Mouse (Mus musculus) MEL (cell line): Measurements from ENCODE around the gene Gm10644.

ENCODE experiments used
- CTCF ChIP-seq, 3 experiments: IDR thresholded peaks in 2 of 3; conservative IDR thresholded peaks in 1 of 3; 2 replicates each; pipeline ENCODE4 v1.5.1; 2011 to 2012; ENCODE audit warnings: low read length in 3 of 3, low read depth in 2 of 3, mild to moderate bottlenecking in 2 of 3, improper control_type of control experiment in 1 of 3, inconsistent platforms in 1 of 3, mixed read lengths in 1 of 3, moderate library complexity in 1 of 3; ENCODE audit not compliant: control insufficient read depth in 1 of 3, insufficient read depth in 1 of 3, poor library complexity in 1 of 3, severe bottlenecking in 1 of 3
- MAX ChIP-seq: IDR thresholded peaks from 2 replicates; pipeline ENCODE4 v1.6.1; 2011; ENCODE audit warnings: low read length, improper control_type of control experiment
- TBP ChIP-seq: IDR thresholded peaks from 2 replicates; pipeline ENCODE4 v1.8.0; 2011; ENCODE audit warnings: low read depth, low read length, improper control_type of control experiment
- TCF12 ChIP-seq: IDR thresholded peaks from 2 replicates; pipeline ENCODE4 v1.6.1; 2014; ENCODE audit warnings: low read depth, mild to moderate bottlenecking, inconsistent platforms, low read length, improper control_type of control experiment, moderate library complexity
- UBTF ChIP-seq: IDR thresholded peaks from 2 replicates; pipeline ENCODE4 v1.6.1; 2012; ENCODE audit warnings: low read depth, mild to moderate bottlenecking, inconsistent platforms, low read length, improper control_type of control experiment, moderate library complexity, borderline replicate concordance; ENCODE audit not compliant: insufficient read depth
- ZC3H11A ChIP-seq: IDR thresholded peaks from 2 replicates; pipeline ENCODE4 v1.6.1; 2012; ENCODE audit warnings: low read depth, mild to moderate bottlenecking, inconsistent platforms, low read length, improper control_type of control experiment

DNA sequence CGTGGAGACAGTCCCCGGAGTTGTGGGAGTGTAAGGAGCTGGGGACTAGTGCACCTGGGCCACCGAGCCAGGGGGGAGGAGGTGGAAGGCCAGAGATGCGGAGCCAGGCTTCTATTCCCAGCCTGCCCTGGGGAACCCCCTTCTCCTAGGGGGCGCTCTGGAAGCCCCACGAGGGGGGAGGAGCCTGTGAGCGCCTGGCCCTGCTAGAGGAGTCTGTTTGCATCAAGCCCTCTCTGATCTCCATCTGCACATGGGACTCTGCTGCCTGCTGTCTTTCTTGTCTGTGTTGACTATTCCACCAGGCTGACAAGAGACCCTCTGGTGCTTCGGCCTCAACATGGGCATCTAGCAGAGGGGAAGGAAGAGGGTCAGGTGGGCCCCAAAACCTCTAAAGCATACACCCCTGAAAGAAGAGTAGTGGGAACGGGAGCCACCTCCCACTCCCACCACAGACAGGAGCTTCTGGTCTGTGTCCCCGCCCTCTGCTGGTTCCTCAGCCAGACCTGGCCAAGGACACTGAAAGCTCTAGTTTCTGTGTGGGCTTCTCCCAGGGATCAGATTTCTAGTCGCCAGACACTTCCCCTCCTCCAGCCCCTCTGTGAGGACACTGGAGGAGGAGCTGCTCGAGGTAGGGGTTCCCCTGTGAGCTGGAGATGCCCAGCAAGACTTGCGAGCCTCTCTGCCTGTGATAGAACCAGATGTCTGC lies 51.9 kb downstream of the Gm10644 start:
- no peak for TF ChIP-seq ZC3H11A
- peak; percentile 21 to 58 (median 45); a peak in 5 of 6 replicates for TF ChIP-seq CTCF (IDR thresholded peaks at IDR 0.05 in 2 of 3, conservative IDR thresholded peaks at IDR 0.05 in 1 of 3; ENCODE audit: control insufficient read depth in 1 of 3, insufficient read depth in 1 of 3, low read depth in 2 of 3, low read length in 3 of 3, poor library complexity in 1 of 3, severe bottlenecking in 1 of 3)
- no peak for TF ChIP-seq TBP
- TF ChIP-seq TCF12: no peak
- no peak for TF ChIP-seq MAX
- TF ChIP-seq UBTF: no peak
